Mouse (Mus musculus): Measurements from ENCODE around the gene Tuba3b. TPM values are rescaled to one million over a fixed set of nuclear protein-coding genes. Genes with fewer than 3 reads are reported as not detected.

Gene Tuba3b
- total and polyA plus RNA-seq, 3 experiments, result not detected

DNA sequence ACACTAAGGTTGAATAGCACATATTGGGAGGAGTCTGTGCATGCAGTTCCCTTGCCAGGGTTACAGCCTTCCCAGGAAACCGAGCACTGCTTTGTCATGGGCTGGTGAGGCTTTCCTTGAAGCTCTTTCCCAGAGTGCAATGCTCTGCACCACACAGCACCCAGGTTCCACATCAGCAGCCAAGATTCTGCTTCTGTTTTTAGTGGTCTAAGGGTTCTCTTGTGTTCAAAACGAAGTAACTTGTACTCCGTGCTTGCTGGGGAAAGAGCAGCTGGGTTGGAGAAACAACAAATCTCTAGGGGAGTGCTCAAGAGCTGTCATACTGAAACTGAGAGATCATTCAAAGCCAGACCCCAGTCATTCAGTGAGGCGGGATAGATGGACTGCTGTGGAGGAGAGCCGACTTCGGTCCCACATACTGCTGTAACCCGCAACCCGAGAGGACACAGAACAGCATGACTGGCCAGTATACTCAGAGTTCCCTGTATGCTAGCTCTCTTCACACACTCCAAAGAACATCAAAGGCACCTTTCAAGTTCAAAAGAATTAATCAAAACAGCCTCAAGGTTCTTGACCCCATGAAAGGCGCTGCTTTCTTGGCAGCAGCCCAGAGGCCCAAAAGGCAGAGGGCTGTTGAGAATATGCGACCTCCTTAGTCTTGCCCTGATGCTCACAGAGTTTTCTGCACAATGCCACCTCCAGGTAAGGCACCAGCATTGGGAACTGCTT is 36.9 kb upstream of the Tuba3b start:
- Histone ChIP-seq H3K27ac (ENCODE audit: insufficient read depth, low read depth) (no peak overlapping the region), H3K4me2 (ENCODE audit: insufficient read depth, low read depth, poor library complexity, severe bottlenecking) (peak overlapping the region; percentile 48; the same call in 1 of the 2 replicates), H3K27me3 (replicated peaks) (no peaks in the 10 kb centered on the region), H3K9me3 (replicated peaks; ENCODE audit: low read length) (no peaks in the 10 kb centered on the region), H3K4me3 (replicated peaks in 1 of 3; ENCODE audit: low read depth in 2 of 3, low read length in 2 of 3, poor library complexity in 1 of 3) (no peak overlapping the region), H3K4me1 (ENCODE audit: control insufficient read depth in 1 of 2, insufficient read depth in 2 of 2) (peaks cover 10 to 30% of the 10 kb centered on the region in 2 experiments), H3K79me2 (replicated peaks; ENCODE audit: control insufficient read depth, extremely low read depth, insufficient read depth, poor library complexity, severe bottlenecking) (no peaks in the 10 kb centered on the region), H3K36me3 (replicated peaks in 1 of 2; ENCODE audit: control insufficient read depth in 1 of 2, insufficient read depth in 1 of 2, low read length in 1 of 2) (no peaks in the 10 kb centered on the region), H3K9ac (ENCODE audit: insufficient read depth, low read depth) (no peak overlapping the region)
- peak; percentile 78 for DNase-seq (ENCODE audit: extremely low read depth)
- TF ChIP-seq E2F4 (IDR thresholded peaks at IDR 0.05; ENCODE audit: insufficient replicate concordance, low read depth, low read length), result no peak
- no peak for TF ChIP-seq SMC3 (IDR thresholded peaks at IDR 0.05; ENCODE audit: low read depth, low read length)
- TF ChIP-seq PAX5 (IDR thresholded peaks at IDR 0.05; ENCODE audit: low read length), result no peak
- TF ChIP-seq JUN (IDR thresholded peaks at IDR 0.05; ENCODE audit: insufficient read depth, low read depth, low read length), result peak; percentile 72
- TF ChIP-seq JUND (conservative IDR thresholded peaks at IDR 0.05; ENCODE audit: low read depth, low read length), result peak; percentile 74
- no peak for TF ChIP-seq ZMIZ1 (IDR thresholded peaks at IDR 0.05; ENCODE audit: low read depth, low read length)
- TF ChIP-seq ZC3H11A (IDR thresholded peaks at IDR 0.05; ENCODE audit: low read depth, low read length), result no peak
- no peak for TF ChIP-seq UBTF (IDR thresholded peaks at IDR 0.05; ENCODE audit: low read depth, low read length)
- TF ChIP-seq POLR2AphosphoS2 (IDR thresholded peaks at IDR 0.05; ENCODE audit: low read depth, low read length), result no peak
- TF ChIP-seq MAFK (IDR thresholded peaks at IDR 0.05; ENCODE audit: insufficient replicate concordance, low read length), result peak; percentile 60
- no peak for TF ChIP-seq USF2 (conservative IDR thresholded peaks at IDR 0.05; ENCODE audit: low read depth, low read length)
- TF ChIP-seq TCF12 (IDR thresholded peaks at IDR 0.05; ENCODE audit: low read depth, low read length), result peak; percentile 17; the same call in 1 of the 2 replicates
- peak; percentile 85 for TF ChIP-seq RCOR1 (conservative IDR thresholded peaks at IDR 0.05; ENCODE audit: low read depth, low read length)
- peak; percentile 60 for TF ChIP-seq BHLHE40 (IDR thresholded peaks at IDR 0.05; ENCODE audit: low read depth, low read length)
- TF ChIP-seq ETS1 (conservative IDR thresholded peaks at IDR 0.05; ENCODE audit: low read depth, low read length), result peak; percentile 57
- TF ChIP-seq IRF4 (IDR thresholded peaks at IDR 0.05; ENCODE audit: low read depth, low read length), result peak; percentile 88
- peak; percentile 82 for TF ChIP-seq EP300 (IDR thresholded peaks at IDR 0.05; ENCODE audit: low read length)
- TF ChIP-seq MEF2A (IDR thresholded peaks at IDR 0.05; ENCODE audit: borderline replicate concordance, low read depth, low read length), result peak; percentile 37; the same call in 1 of the 2 replicates
- TF ChIP-seq CHD1 (IDR thresholded peaks at IDR 0.05; ENCODE audit: low read depth, low read length), result no peak
- in situ Hi-C loops (cut with MboI; ENCODE audit: low pct_ligation_motif_present, low pct_unique_long_range_greater_than_20kb, low sequenced_read_pairs) (no loop called here), dilution Hi-C loops (cut with MboI; ENCODE audit: extremely low pct_ligation_motif_present, extremely low pct_unique_long_range_greater_than_20kb, low sequenced_read_pairs) (no loop called here)

DNA sequence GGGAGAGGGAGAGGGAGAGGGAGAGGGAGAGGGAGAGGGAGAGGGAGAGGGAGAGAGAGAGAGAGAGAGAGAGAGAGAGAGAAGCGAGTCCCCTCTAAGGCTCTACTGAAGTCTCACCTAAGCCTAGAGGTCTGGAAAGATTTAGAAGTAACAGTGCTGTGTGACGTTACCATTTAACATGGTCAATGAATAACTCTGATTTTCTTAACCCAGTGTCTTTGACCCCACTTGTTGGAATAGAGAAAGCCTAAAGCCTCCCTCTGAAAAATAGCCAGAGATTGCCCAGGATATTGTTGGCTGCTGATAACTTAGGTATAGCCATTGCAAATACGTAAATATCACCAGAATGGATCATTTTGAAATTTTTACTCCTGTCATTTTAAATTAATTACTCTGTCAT is 35.8 kb upstream of the Tuba3b start:
- no peaks in the 10 kb centered on the region for H3K9me3 ChIP-seq (replicated peaks; ENCODE audit: low read length)
- no peaks in the 10 kb centered on the region for H3K79me2 ChIP-seq (replicated peaks; ENCODE audit: control insufficient read depth, extremely low read depth, insufficient read depth, poor library complexity, severe bottlenecking)
- no peak overlapping the region for H3K9ac ChIP-seq (ENCODE audit: insufficient read depth, low read depth)
- H3K36me3 ChIP-seq (replicated peaks in 1 of 2; ENCODE audit: control insufficient read depth in 1 of 2, insufficient read depth in 1 of 2, low read length in 1 of 2), result no peaks in the 10 kb centered on the region
- peaks cover 10 to 28% of the 10 kb centered on the region in 2 experiments for H3K4me1 ChIP-seq (ENCODE audit: control insufficient read depth in 1 of 2, insufficient read depth in 2 of 2)
- dilution Hi-C loops (cut with MboI; ENCODE audit: extremely low pct_ligation_motif_present, extremely low pct_unique_long_range_greater_than_20kb, low sequenced_read_pairs), result no loop called here
- TF ChIP-seq ZKSCAN1 (IDR thresholded peaks at IDR 0.05; ENCODE audit: borderline replicate concordance, low read depth, low read length) (no peak), CTCF (conservative IDR thresholded peaks at IDR 0.05 in 1 of 2, IDR thresholded peaks at IDR 0.05 in 1 of 2; ENCODE audit: low read depth in 2 of 2, low read length in 2 of 2) (no peak), E2F4 (IDR thresholded peaks at IDR 0.05; ENCODE audit: insufficient replicate concordance, low read depth, low read length) (no peak), ETS1 (conservative IDR thresholded peaks at IDR 0.05; ENCODE audit: low read depth, low read length) (no peak), BHLHE40 (IDR thresholded peaks at IDR 0.05; ENCODE audit: low read depth, low read length) (no peak), ELF1 (IDR thresholded peaks at IDR 0.05; ENCODE audit: low read depth, low read length) (no peak), MAZ (IDR thresholded peaks at IDR 0.05; ENCODE audit: low read depth, low read length) (no peak)
- in situ Hi-C loops (cut with MboI; ENCODE audit: low pct_ligation_motif_present, low pct_unique_long_range_greater_than_20kb, low sequenced_read_pairs), result no loop called here
- no peak overlapping the region for H3K27ac ChIP-seq (ENCODE audit: insufficient read depth, low read depth)
- H3K27me3 ChIP-seq (replicated peaks), result no peaks in the 10 kb centered on the region
- no peak overlapping the region for H3K4me2 ChIP-seq (ENCODE audit: insufficient read depth, low read depth, poor library complexity, severe bottlenecking)
- H3K4me3 ChIP-seq (replicated peaks in 1 of 3; ENCODE audit: low read depth in 2 of 3, low read length in 2 of 3, poor library complexity in 1 of 3), result no peak overlapping the region
- DNase-seq (ENCODE audit: extremely low read depth), result no peak
